Mouse (Mus musculus) midbrain, embryonic 10.5 days (tissue): ENCODE results near the gene Auts2. TPM values are rescaled to one million over a fixed set of nuclear protein-coding genes. Genes with fewer than 3 reads are reported as not detected.

Experiments
- DNase-seq: peaks from one replicate; pipeline ENCODE4 v3.0.0-alpha.2; 2017; ENCODE audit warnings: low spot score
- H3K27ac ChIP-seq: fragments of 300-500 bp; sonication (generic); replicated peaks from 2 replicates; pipeline ENCODE4 v1.5.1; 2016; ENCODE audit warnings: mild to moderate bottlenecking
- H3K27me3 ChIP-seq: fragments of 300-500 bp; sonication (generic); 2 replicates; pipeline ENCODE4 v1.6.1; 2016; ENCODE audit warnings: low read depth, mild to moderate bottlenecking; ENCODE audit not compliant: poor library complexity, severe bottlenecking
- H3K36me3 ChIP-seq: fragments of 300-500 bp; sonication (generic); 2 replicates; pipeline ENCODE4 v1.6.1; 2016; ENCODE audit warnings: mild to moderate bottlenecking, moderate library complexity
- H3K4me1 ChIP-seq: fragments of 300-500 bp; sonication (generic); 2 replicates; pipeline ENCODE4 v1.6.1; 2016
- H3K4me3 ChIP-seq: fragments of 300-500 bp; sonication (generic); 2 replicates; pipeline ENCODE4 v1.5.1; 2016; ENCODE audit warnings: mild to moderate bottlenecking, moderate library complexity
- H3K9me3 ChIP-seq: fragments of 300-500 bp; sonication (generic); replicated peaks from 2 replicates; pipeline ENCODE4 v1.6.1; 2016; ENCODE audit warnings: mild to moderate bottlenecking
- WGBS: fragments of 180-500 bp; shearing (Covaris S2); methylation state at CpG from one replicate; pipeline ENCODE4 v1.1.7; 2016; 5-methylcytosine and 5-hydroxymethylcytosine counted together
- polyA plus RNA-seq: library from polyadenylated mRNA; unstranded; fragments of >200 nt; fragmentation: Nextera tagmentation; extraction: Ambion mirVana; gene quantifications from 2 replicates; pipeline ENCODE4 v1.2.1, GENCODE M21; 2016

Auts2 gene
- polyA plus RNA-seq, 1 experiment from 2014 or later = 32.3 TPM

- Histone ChIP-seq H3K27me3 (no peaks in the 10 kb centered on the region), H3K27ac (no peak overlapping the region), H3K9me3 (no peaks in the 10 kb centered on the region), H3K36me3 (peaks cover 4% of the 10 kb centered on the region; the same call in 1 of the 2 replicates), H3K4me3 (no peak overlapping the region), H3K4me1 (peaks cover 8% of the 10 kb centered on the region)
- WGBS = 90% methylated on average over 16 of the region's 16 CpGs
- no peak for DNase-seq
Observed at GRCm38 (mm10) chr5:132466427-132467363, 76.4 kb downstream of the Auts2 start.

- Histone ChIP-seq H3K9me3 (no peaks in the 10 kb centered on the region), H3K27ac (no peak overlapping the region), H3K27me3 (no peaks in the 10 kb centered on the region), H3K4me3 (no peak overlapping the region), H3K4me1 (no peaks in the 10 kb centered on the region), H3K36me3 (no peaks in the 10 kb centered on the region)
- no peak for DNase-seq
- WGBS = 94% methylated on average over 11 of the region's 11 CpGs
Observed at GRCm38 (mm10) chr5:132462560-132462959, 80.6 kb downstream of the Auts2 start.

- peaks cover 4% of the 10 kb centered on the region; the same call in 1 of the 2 replicates for H3K4me1 ChIP-seq
- no peak for DNase-seq
- 90% methylated on average over 7 of the region's 7 CpGs for WGBS
Observed at GRCm38 (mm10) chr5:132458498-132458897, 84.6 kb downstream of the Auts2 start.

GRCm38 (mm10) chr5:132452381-132452780 is 90.8 kb downstream of the Auts2 start:
- H3K27ac ChIP-seq = no peak overlapping the region
- H3K27me3 ChIP-seq = no peaks in the 10 kb centered on the region
- H3K9me3 ChIP-seq = no peaks in the 10 kb centered on the region
- peaks cover 35% of the 10 kb centered on the region for H3K4me1 ChIP-seq
- WGBS = 93% methylated on average over 2 of the region's 2 CpGs
- H3K36me3 ChIP-seq = no peaks in the 10 kb centered on the region
- H3K4me3 ChIP-seq = no peak overlapping the region
- no peak for DNase-seq

More at GRCm38 (mm10) chr5:132458498-132458897, 84.6 kb downstream of the Auts2 start:
- Histone ChIP-seq H3K36me3 (no peaks in the 10 kb centered on the region), H3K27ac (no peak overlapping the region), H3K27me3 (no peaks in the 10 kb centered on the region), H3K4me3 (no peak overlapping the region), H3K9me3 (no peaks in the 10 kb centered on the region)

- WGBS = 94% methylated on average over 3 of the region's 3 CpGs
- Histone ChIP-seq H3K4me1 (peaks cover 35% of the 10 kb centered on the region), H3K4me3 (no peak overlapping the region), H3K9me3 (no peaks in the 10 kb centered on the region), H3K36me3 (no peaks in the 10 kb centered on the region), H3K27me3 (no peaks in the 10 kb centered on the region), H3K27ac (no peak overlapping the region)
- DNase-seq = no peak
Observed at GRCm38 (mm10) chr5:132450071-132450470, 93.1 kb downstream of the Auts2 start.

- no peaks in the 10 kb centered on the region for H3K27me3 ChIP-seq
- WGBS = 73% methylated on average over 6 of the region's 6 CpGs
- peaks cover 31% of the 10 kb centered on the region for H3K4me1 ChIP-seq
- H3K36me3 ChIP-seq = no peaks in the 10 kb centered on the region
- no peaks in the 10 kb centered on the region for H3K9me3 ChIP-seq
- H3K27ac ChIP-seq = no peak overlapping the region
- no peak overlapping the region for H3K4me3 ChIP-seq
- no peak for DNase-seq
Observed at GRCm38 (mm10) chr5:132448401-132449066, 94.6 kb downstream of the Auts2 start.

GRCm38 (mm10) chr5:132445213-132445954 is 97.8 kb downstream of the Auts2 start:
- Histone ChIP-seq H3K36me3 (no peaks in the 10 kb centered on the region), H3K27me3 (no peaks in the 10 kb centered on the region), H3K4me1 (peaks cover 24% of the 10 kb centered on the region), H3K4me3 (no peak overlapping the region), H3K9me3 (no peaks in the 10 kb centered on the region), H3K27ac (no peak overlapping the region)
- no peak for DNase-seq
- 87% methylated on average over 4 of the region's 4 CpGs for WGBS

GRCm38 (mm10) chr5:132442948-132443347 is 100.2 kb downstream of the Auts2 start:
- WGBS = 92% methylated on average over 4 of the region's 4 CpGs
- no peak for DNase-seq
- H3K36me3 ChIP-seq = no peaks in the 10 kb centered on the region

GRCm38 (mm10) chr5:132438414-132438813 is 104.7 kb downstream of the Auts2 start:
- no peak overlapping the region for H3K4me3 ChIP-seq
- 48% methylated on average over 4 of the region's 4 CpGs for WGBS

More at GRCm38 (mm10) chr5:132442948-132443347, 100.2 kb downstream of the Auts2 start:
- Histone ChIP-seq H3K27ac (no peak overlapping the region), H3K4me3 (no peak overlapping the region), H3K27me3 (no peaks in the 10 kb centered on the region), H3K4me1 (peaks cover 19% of the 10 kb centered on the region), H3K9me3 (no peaks in the 10 kb centered on the region)

GRCm38 (mm10) chr5:132437994-132438393 is 105.2 kb downstream of the Auts2 start:
- no peak overlapping the region for H3K4me3 ChIP-seq
- no peaks in the 10 kb centered on the region for H3K27me3 ChIP-seq
- no peaks in the 10 kb centered on the region for H3K36me3 ChIP-seq
- H3K4me1 ChIP-seq = peaks cover 25% of the 10 kb centered on the region
- H3K27ac ChIP-seq = no peak overlapping the region
- no peak for DNase-seq
- H3K9me3 ChIP-seq = no peaks in the 10 kb centered on the region
- WGBS = 74% methylated on average over 8 of the region's 8 CpGs

More at GRCm38 (mm10) chr5:132438414-132438813, 104.7 kb downstream of the Auts2 start:
- no peaks in the 10 kb centered on the region for H3K36me3 ChIP-seq
- peaks cover 27% of the 10 kb centered on the region for H3K4me1 ChIP-seq
- no peaks in the 10 kb centered on the region for H3K9me3 ChIP-seq
- no peak overlapping the region for H3K27ac ChIP-seq
- no peak for DNase-seq
- H3K27me3 ChIP-seq = no peaks in the 10 kb centered on the region

GRCm38 (mm10) chr5:132437478-132437877 is 105.7 kb downstream of the Auts2 start:
- no peak for DNase-seq
- Histone ChIP-seq H3K27me3 (no peaks in the 10 kb centered on the region), H3K27ac (no peak overlapping the region), H3K4me3 (no peak overlapping the region), H3K9me3 (no peaks in the 10 kb centered on the region), H3K36me3 (no peaks in the 10 kb centered on the region), H3K4me1 (peaks cover 23% of the 10 kb centered on the region)
- WGBS = 94% methylated on average over 8 of the region's 8 CpGs

- no peaks in the 10 kb centered on the region for H3K27me3 ChIP-seq
- H3K27ac ChIP-seq = no peak overlapping the region
- H3K4me1 ChIP-seq = peaks cover 18% of the 10 kb centered on the region
- WGBS = 84% methylated on average over 1 of the region's 1 CpGs
- no peak overlapping the region for H3K4me3 ChIP-seq
- DNase-seq = no peak
- H3K36me3 ChIP-seq = no peaks in the 10 kb centered on the region
- H3K9me3 ChIP-seq = no peaks in the 10 kb centered on the region
Observed at GRCm38 (mm10) chr5:132436901-132437300, 106.2 kb downstream of the Auts2 start.
